Mouse (Mus musculus): ENCODE measurements around the gene Gm13275. TPM values are rescaled to one million over a fixed set of nuclear protein-coding genes. Genes with fewer than 3 reads are reported as not detected.

Gm13275 gene
- polyA plus RNA-seq (2017; shearing (Covaris generic)) = not detected

DNA sequence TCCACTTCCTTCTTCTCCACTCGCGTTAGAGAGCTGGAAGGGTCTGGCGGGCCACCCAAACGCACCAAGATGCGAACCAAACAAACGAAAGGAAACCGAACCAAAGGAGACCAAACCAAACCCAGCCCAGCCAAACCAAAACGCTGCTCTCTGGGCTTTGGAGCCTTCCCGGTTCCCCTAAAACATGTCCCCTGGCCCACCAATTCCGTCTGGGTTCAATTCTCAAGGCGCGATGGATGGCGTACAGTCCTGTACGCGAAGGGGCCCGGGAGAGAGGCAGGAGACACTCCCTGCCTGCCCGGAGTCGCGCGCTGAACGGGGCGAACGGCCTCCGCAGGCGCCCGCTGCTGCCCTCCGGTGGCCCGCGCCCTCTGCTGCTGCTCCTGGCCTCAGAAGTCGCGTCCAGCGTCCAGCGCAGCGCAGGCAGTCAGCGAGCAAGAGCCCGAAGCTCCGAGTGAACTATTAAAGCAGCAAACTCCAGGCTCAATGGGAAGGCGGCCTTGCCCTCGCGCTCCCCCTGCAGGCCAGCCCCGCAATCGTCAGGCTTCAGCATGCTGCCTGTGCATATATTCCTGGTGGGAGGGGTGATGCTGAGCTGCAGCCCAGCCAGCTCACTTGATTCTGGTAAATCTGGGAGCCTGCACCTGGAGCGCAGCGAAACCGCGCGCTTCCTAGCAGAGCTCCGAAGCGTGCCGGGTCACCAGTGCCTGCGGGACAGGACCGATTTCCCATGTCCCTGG lies at the start of gene Gm13275:
TSS of gene Gm13275 (plus strand) at position 552 of the 740 bp plus-strand sequence.

GRCm38 (mm10) chr4:88754818-88755340 lies 39.4 kb upstream of the Gm13275 start, which contains the start of gene Gm13271:
Gm13271 (plus strand) TSS chr4:88754868.

DNA sequence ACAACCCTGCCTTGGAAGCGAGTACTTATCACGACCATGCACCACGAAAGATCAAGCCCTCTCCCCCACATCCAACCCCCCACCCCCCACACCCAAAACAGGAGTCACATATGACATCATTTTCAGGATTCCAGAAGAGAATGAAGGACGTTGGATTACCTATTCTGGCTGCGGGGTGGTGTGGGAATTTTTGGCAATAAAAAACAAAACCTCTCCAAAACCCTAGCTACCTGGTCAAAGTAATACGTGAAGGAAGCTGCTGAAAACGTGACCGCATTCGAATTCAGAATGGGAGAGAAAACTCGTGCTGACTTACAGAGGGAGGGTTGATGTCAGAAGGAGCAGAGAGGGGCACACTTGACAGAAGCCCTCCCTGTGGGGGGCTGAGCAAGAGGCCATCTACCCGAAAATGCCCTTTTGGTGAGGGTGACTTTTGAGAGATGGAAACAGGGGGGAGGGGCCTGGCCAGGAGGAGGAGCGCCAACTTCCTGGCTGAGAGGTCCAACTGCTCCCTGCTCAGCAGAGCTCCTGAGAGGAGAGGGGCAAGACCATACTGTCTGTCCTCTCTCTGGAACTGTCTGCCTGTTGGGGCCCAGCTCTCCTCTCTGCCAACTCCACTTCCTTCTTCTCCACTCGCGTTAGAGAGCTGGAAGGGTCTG lies 34.5 kb upstream of the Gm13275 start, which contains the start of gene Gm13283:
TSS of gene Gm13283 (plus strand) at position 510 of the 659 bp plus-strand sequence.

DNA sequence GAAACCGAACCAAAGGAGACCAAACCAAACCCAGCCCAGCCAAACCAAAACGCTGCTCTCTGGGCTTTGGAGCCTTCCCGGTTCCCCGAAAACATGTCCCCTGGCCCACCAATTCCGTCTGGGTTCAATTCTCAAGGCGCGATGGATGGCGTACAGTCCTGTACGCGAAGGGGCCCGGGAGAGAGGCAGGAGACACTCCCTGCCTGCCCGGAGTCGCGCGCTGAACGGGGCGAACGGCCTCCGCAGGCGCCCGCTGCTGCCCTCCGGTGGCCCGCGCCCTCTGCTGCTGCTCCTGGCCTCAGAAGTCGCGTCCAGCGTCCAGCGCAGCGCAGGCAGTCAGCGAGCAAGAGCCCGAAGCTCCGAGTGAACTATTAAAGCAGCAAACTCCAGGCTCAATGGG lies 20.8 kb upstream of the Gm13275 start, which contains the start of gene Gm13290:
TSS of gene Gm13290 (plus strand) at position 301 of the 400 bp plus-strand sequence.

GRCm38 (mm10) chr4:88776622-88777021 lies 17.7 kb upstream of the Gm13275 start, which contains the start of gene Gm13289:
Gm13289 (plus strand) TSS chr4:88776922.

DNA sequence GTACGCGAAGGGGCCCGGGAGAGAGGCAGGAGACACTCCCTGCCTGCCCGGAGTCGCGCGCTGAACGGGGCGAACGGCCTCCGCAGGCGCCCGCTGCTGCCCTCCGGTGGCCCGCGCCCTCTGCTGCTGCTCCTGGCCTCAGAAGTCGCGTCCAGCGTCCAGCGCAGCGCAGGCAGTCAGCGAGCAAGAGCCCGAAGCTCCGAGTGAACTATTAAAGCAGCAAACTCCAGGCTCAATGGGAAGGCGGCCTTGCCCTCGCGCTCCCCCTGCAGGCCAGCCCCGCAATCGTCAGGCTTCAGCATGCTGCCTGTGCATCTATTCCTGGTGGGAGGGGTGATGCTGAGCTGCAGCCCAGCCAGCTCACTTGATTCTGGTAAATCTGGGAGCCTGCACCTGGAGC lies 14.7 kb upstream of the Gm13275 start, which contains the start of gene Gm13272:
TSS of gene Gm13272 (plus strand) at position 301 of the 400 bp plus-strand sequence.

DNA sequence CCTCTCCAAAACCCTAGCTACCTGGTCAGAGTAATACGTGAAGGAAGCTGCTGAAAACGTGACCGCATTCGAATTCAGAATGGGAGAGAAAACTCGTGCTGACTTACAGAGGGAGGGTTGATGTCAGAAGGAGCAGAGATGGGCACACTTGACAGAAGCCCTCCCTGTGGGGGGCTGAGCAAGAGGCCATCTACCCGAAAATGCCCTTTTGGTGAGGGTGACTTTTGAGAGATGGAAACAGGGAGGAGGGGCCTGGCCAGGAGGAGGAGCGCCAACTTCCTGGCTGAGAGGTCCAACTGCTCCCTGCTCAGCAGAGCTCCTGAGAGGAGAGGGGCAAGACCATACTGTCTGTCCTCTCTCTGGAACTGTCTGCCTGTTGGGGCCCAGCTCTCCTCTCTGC lies 12.5 kb upstream of the Gm13275 start, which contains the start of gene Ifnz:
TSS of gene Ifnz (plus strand) at position 301 of the 400 bp plus-strand sequence.

DNA sequence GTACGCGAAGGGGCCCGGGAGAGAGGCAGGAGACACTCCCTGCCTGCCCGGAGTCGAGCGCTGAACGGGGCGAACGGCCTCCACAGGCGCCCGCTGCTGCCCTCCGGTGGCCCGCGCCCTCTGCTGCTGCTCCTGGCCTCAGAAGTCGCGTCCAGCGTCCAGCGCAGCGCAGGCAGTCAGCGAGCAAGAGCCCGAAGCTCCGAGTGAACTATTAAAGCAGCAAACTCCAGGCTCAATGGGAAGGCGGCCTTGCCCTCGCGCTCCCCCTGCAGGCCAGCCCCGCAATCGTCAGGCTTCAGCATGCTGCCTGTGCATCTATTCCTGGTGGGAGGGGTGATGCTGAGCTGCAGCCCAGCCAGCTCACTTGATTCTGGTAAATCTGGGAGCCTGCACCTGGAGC lies 8.9 kb upstream of the Gm13275 start, which contains the start of gene Gm13276:
TSS of gene Gm13276 (plus strand) at position 301 of the 400 bp plus-strand sequence.

GRCm38 (mm10) chr4:88788402-88788801 lies 5.9 kb upstream of the Gm13275 start, which contains the start of gene Gm13277:
Gm13277 (plus strand) TSS chr4:88788632.

DNA sequence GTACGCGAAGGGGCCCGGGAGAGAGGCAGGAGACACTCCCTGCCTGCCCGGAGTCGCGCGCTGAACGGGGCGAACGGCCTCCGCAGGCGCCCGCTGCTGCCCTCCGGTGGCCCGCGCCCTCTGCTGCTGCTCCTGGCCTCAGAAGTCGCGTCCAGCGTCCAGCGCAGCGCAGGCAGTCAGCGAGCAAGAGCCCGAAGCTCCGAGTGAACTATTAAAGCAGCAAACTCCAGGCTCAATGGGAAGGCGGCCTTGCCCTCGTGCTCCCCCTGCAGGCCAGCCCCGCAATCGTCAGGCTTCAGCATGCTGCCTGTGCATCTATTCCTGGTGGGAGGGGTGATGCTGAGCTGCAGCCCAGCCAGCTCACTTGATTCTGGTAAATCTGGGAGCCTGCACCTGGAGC lies 3.0 kb upstream of the Gm13275 start, which contains the start of gene Gm13278:
TSS of gene Gm13278 (plus strand) at position 301 of the 400 bp plus-strand sequence.

GRCm38 (mm10) chr4:88797097-88797496 lies 2.8 kb downstream of the Gm13275 start, which contains the start of gene Gm13279:
Gm13279 (plus strand) TSS chr4:88797397.

DNA sequence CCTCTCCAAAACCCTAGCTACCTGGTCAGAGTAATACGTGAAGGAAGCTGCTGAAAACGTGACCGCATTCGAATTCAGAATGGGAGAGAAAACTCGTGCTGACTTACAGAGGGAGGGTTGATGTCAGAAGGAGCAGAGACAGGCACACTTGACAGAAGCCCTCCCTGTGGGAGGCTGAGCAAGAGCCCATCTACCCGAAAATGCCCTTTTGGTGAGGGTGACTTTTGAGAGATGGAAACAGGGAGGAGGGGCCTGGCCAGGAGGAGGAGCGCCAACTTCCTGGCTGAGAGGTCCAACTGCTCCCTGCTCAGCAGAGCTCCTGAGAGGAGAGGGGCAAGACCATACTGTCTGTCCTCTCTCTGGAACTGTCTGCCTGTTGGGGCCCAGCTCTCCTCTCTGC lies 5.1 kb downstream of the Gm13275 start, which contains the start of gene Gm13285:
TSS of gene Gm13285 (plus strand) at position 301 of the 400 bp plus-strand sequence.

DNA sequence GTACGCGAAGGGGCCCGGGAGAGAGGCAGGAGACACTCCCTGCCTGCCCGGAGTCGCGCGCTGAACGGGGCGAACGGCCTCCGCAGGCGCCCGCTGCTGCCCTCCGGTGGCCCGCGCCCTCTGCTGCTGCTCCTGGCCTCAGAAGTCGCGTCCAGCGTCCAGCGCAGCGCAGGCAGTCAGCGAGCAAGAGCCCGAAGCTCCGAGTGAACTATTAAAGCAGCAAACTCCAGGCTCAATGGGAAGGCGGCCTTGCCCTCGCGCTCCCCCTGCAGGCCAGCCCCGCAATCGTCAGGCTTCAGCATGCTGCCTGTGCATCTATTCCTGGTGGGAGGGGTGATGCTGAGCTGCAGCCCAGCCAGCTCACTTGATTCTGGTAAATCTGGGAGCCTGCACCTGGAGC lies 8.7 kb downstream of the Gm13275 start, which contains the start of gene Gm13287:
TSS of gene Gm13287 (plus strand) at position 301 of the 400 bp plus-strand sequence.

GRCm38 (mm10) chr4:88805231-88805630 lies 10.9 kb downstream of the Gm13275 start, which contains the start of gene Gm13288:
Gm13288 (plus strand) TSS chr4:88805531.

GRCm38 (mm10) chr4:88815928-88816327 lies 21.6 kb downstream of the Gm13275 start, which contains the start of gene Ifna7:
Ifna7 (plus strand) TSS chr4:88816228.

GRCm38 (mm10) chr4:88819659-88820058 lies 25.4 kb downstream of the Gm13275 start, which contains the start of gene Ifna11:
Ifna11 (plus strand) TSS chr4:88819959.

DNA sequence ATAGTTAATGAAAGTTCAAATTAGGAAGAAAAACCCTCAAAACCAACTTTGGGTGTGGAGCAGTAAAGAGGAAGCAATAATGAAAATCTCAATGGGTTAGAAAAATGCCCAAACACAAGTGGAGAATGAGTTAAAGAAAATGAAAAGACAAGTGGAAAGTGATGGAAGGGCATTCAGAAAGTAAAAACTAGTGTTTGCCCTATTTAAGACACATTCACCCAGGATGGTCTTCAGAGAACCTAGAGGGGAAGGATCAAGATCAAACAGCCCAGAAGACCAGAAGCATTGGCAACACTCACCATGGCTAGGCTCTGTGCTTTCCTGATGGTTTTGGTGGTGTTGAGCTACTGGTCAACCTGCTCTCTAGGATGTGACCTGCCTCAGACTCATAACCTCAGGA lies 32.8 kb downstream of the Gm13275 start, which contains the start of gene Ifna6:
TSS of gene Ifna6 (plus strand) at position 301 of the 400 bp plus-strand sequence.

DNA sequence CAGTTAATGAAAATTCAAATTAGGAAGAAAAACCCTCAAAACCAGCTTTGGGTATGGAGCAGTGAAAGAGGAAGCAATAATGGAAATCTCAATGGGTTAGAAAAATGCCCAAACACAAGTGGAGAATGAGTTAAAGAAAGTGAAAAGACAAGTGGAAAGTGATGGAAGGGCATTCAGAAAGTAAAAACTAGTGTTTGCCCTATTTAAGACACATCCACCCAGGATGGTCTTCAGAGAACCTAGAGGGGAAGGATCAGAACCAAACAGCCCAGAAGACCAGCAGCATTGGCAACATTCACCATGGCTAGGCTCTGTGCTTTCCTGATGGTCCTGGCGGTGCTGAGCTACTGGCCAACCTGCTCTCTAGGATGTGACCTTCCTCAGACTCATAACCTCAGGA lies 40.9 kb downstream of the Gm13275 start, which contains the start of gene Ifna5:
TSS of gene Ifna5 (plus strand) at position 301 of the 400 bp plus-strand sequence.

DNA sequence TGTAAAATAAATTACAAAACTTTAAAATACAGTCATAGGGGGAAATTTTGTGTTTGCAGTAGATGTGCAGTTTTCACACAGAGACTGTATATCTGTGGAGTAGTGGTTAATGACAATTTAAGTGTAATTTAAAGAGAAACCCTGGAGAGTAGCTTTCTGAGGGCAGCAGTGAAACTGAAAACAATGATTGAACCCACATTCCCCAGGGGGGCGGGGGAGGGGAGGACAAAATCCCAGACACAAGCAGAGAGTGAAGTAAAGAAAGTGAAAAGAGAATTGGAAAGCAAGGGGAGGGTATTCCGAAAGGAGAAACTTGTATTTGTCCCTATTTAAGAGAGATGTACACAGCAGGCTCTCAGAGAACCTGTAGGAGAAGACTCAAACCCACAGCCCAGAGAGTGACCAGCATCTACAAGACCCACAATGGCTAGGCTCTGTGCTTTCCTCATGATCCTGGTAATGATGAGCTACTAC lies 47.2 kb downstream of the Gm13275 start, which contains the start of gene Ifna4:
TSS of gene Ifna4 (plus strand) at position 424 of the 474 bp plus-strand sequence.

